Comparison of ENCODE assay signal across 29 mouse cellular contexts in genomic region chr10:68009301-68009700, GRCm38 (mm10). TPM values are rescaled to one million over a fixed set of nuclear protein-coding genes. Genes with fewer than 3 reads are reported as not detected.
A peak's percentile ranks its signal among the peaks of the same experiment; 100 is the strongest.
DNase-seq lines count a peak whose midpoint lies in the region; ATAC-seq lines count a peak whose summit lies in the region.
"Had no signal": no experiment of that assay in that cellular context is flagged by ENCODE, and none has a peak within 500 bp of the region (broad histone marks: within the 10 kb centered on the region; RNA-seq: fewer than 3 reads in every experiment).

No protein-coding gene starts in this region.

- no peak overlapping the region for H3K4me2 ChIP-seq in heart, embryonic 13.5 days
- H3K4me2 ChIP-seq: embryonic facial prominence, embryonic 12.5 days; forebrain, embryonic 12.5 days; heart, embryonic 12.5 days; limb, embryonic 12.5 days; liver, embryonic 15.5 days; lung, embryonic 15.5 days; neural tube, embryonic 13.5 days; stomach, embryonic 15.5 days had no signal

- no peak overlapping the region for H3K4me3 ChIP-seq in heart, embryonic 13.5 days
- H3K4me3 ChIP-seq: embryonic facial prominence, embryonic 12.5 days; erythroblast, embryonic 14.5 days; forebrain, embryonic 12.5 days; heart, embryonic 12.5 days; hindbrain, embryonic 10.5 days; limb, embryonic 12.5 days; liver, embryonic 15.5 days; lung, embryonic 15.5 days; megakaryocyte, embryonic 14.5 days; neural tube, embryonic 13.5 days; stomach, embryonic 15.5 days had no signal

- no peak overlapping the region for H3K9ac ChIP-seq in heart, embryonic 13.5 days
- H3K9ac ChIP-seq: embryonic facial prominence, embryonic 12.5 days; forebrain, embryonic 12.5 days; heart, embryonic 12.5 days; limb, embryonic 12.5 days; liver, embryonic 15.5 days; lung, embryonic 15.5 days; neural tube, embryonic 13.5 days; stomach, embryonic 15.5 days had no signal

- peaks cover 33% of the 10 kb centered on the region for H3K36me3 ChIP-seq in heart, embryonic 13.5 days
- H3K36me3 ChIP-seq: liver, embryonic 15.5 days; stomach, embryonic 15.5 days had no signal

- H3K9me3 ChIP-seq in heart, embryonic 13.5 days = peaks cover 5% of the 10 kb centered on the region
- H3K9me3 ChIP-seq: embryonic facial prominence, embryonic 12.5 days; forebrain, embryonic 12.5 days; limb, embryonic 12.5 days; liver, embryonic 15.5 days; lung, embryonic 15.5 days; neural tube, embryonic 13.5 days; stomach, embryonic 15.5 days had no signal

- peaks cover 30% of the 10 kb centered on the region for H3K4me1 ChIP-seq in heart, embryonic 13.5 days
- H3K4me1 ChIP-seq: embryonic facial prominence, embryonic 12.5 days; forebrain, embryonic 12.5 days; hindbrain, embryonic 10.5 days; liver, embryonic 15.5 days; neural tube, embryonic 13.5 days; stomach, embryonic 15.5 days had no signal

- WGBS in heart, embryonic 13.5 days = 81% methylated on average over 9 of the region's 9 CpGs

- no peaks in the 10 kb centered on the region for H3K27me3 ChIP-seq in heart, embryonic 13.5 days (replicated peaks)
- H3K27me3 ChIP-seq: embryonic facial prominence, embryonic 12.5 days; forebrain, embryonic 12.5 days; heart, embryonic 12.5 days; limb, embryonic 12.5 days; liver, embryonic 15.5 days; lung, embryonic 15.5 days; neural tube, embryonic 13.5 days; stomach, embryonic 15.5 days had no signal

- peak overlapping the region; percentile 29; the same call in 1 of the 2 replicates for H3K27ac ChIP-seq in heart, embryonic 13.5 days (replicated peaks)
- H3K27ac ChIP-seq: embryonic facial prominence, embryonic 12.5 days; forebrain, embryonic 12.5 days; hindbrain, embryonic 10.5 days; hindbrain, postnatal 0 days; limb, embryonic 12.5 days; liver, embryonic 15.5 days; lung, embryonic 15.5 days; neural tube, embryonic 13.5 days; stomach, embryonic 15.5 days had no signal

- DNase-seq in heart, postnatal 4 days = no peak
- DNase-seq in spleen, adult 12 weeks (ENCODE audit: low spot score) = peak; percentile 33
- DNase-seq in spleen, postnatal 14 days (ENCODE audit: low spot score in 2 of 2) = no peak
- DNase-seq in R1 (ENCODE audit: low read depth, low spot score) = peak; percentile 90
- DNase-seq in natural killer cell, adult 2 months (ENCODE audit: low spot score in 2 of 2) = no peak
- DNase-seq: adrenal gland, adult 8-10 months; cerebellum, adult 18-20 months; cerebellum, postnatal 14 days; kidney, postnatal 36 days; layer of hippocampus, postnatal 36 days; midbrain, embryonic 14.5 days; retina, postnatal 1 day; thymus, adult 2 months had no signal

- no peak for ATAC-seq in heart, embryonic 13.5 days (ENCODE audit: extremely low read depth, insufficient number of reproducible peaks, low FRiP score, low TSS enrichment)
- ATAC-seq in inflammation-experienced regulatory T-cells, adult 6 months = no peak
- ATAC-seq: CD4-positive, CD25-positive, alpha-beta regulatory T cell, adult 4 months; hindbrain, postnatal 0 days; intestine, postnatal 0 days had no signal

RNA-seq across cellular contexts. Expression of gene Rtkn2, which starts 29.9 kb away (rescaled TPM):
- polyA plus RNA-seq in heart, embryonic 13.5 days (2015; fragmentation: Nextera tagmentation; extraction: Ambion mirVana) = 6.0 and 6.7 TPM in 2 replicates
- total RNA-seq in heart, postnatal 4 days (2021) = 1 to 10 TPM; 4.0 to 4.5 TPM
- under 1 TPM; 0.21 to 0.87 (median 0.41) TPM for polyA plus RNA-seq in inflammation-experienced regulatory T-cells, adult 6 months (2017; shearing (Covaris generic))
- polyA plus RNA-seq: erythroblast, embryonic 14.5 days had no signal

Comparison
In these comparisons a context has a peak if more than half of its experiments do, and no peak if none do; other contexts are left out.
1. DNase-seq: peak in spleen, adult 12 weeks (single experiment) and R1 (single experiment); none in heart, postnatal 4 days (single experiment), spleen, postnatal 14 days (0 of 2) and natural killer cell, adult 2 months (0 of 2).